Mouse (Mus musculus) bone marrow, adult 2 months (tissue): ENCODE results near the gene Lzts3.

ENCODE experiments used
- CTCF ChIP-seq: fragments of 200-500 bp; IDR thresholded peaks from 2 replicates; pipeline ENCODE4 v1.5.1; 2011; ENCODE audit warnings: low read length, control low read depth; ENCODE audit not compliant: control insufficient read depth, insufficient read depth
- POLR2A ChIP-seq: fragments of 200-500 bp; IDR thresholded peaks from 2 replicates; pipeline ENCODE4 v1.6.1; 2011; ENCODE audit warnings: low read depth, mild to moderate bottlenecking, control low read depth, low read length, borderline replicate concordance; ENCODE audit not compliant: control insufficient read depth

- no peak for TF ChIP-seq CTCF
- no peak for TF ChIP-seq POLR2A
Observed at GRCm38 (mm10) chr2:130602195-130602594, 40.4 kb downstream of the Lzts3 start.
